Mouse (Mus musculus) adrenal gland, adult (tissue): Measurements from ENCODE around the gene Map10.

ENCODE experiments used
- DNase-seq, 2 experiments: peaks; one replicate each; pipeline ENCODE4 v3.0.0; 2022 to 2023; ENCODE audit warnings: low spot score in 1 of 2; ENCODE audit not compliant: inconsistent age in 2 of 2

Map10 gene

DNA sequence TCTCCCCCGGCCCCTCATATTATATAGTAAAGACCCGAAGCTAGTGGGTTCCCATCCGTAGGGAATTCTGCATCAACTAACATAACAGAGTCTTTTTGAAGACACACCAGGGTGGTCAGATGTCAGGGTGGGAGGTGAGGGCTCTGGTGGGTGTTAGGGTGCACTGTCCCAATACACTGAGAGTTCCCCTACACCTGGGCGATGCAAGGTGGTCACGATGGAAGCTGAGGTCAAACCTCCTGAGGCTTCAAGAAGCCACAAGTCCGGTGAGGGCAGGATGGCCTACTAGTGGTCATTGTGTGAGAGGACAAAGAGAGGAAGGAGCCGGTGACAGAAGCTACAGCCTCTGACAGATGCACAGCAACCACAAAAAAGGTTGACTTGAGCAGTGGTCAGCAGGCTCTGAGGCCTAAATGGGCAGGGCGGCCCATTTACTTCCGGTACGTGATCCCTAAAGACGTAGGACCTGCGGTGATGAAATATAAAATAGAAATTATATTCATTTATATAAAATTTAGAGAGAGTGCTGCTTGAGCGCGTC, 389 bp upstream of the Map10 start:
- DNase-seq: no peak

DNA sequence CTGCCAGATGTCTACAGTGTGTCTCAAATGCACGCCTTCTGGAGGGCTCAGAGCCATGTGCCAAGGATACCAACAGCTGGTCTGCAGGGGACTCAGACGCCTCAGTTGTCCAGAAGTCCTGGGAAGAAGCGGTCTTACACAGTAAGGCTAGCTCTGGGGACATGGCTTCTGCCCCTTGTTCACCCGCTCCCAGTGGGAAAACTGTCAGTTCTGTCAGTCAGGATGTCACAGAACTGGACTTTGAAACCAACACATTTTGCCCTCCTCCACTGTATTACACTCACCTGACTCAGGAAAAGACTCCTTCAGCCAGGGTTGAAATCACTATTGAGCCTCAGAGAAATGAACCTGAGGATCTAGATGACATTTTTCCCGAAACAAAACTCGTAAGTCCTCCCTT, 802 bp downstream of the Map10 start:
- no peak for DNase-seq

DNA sequence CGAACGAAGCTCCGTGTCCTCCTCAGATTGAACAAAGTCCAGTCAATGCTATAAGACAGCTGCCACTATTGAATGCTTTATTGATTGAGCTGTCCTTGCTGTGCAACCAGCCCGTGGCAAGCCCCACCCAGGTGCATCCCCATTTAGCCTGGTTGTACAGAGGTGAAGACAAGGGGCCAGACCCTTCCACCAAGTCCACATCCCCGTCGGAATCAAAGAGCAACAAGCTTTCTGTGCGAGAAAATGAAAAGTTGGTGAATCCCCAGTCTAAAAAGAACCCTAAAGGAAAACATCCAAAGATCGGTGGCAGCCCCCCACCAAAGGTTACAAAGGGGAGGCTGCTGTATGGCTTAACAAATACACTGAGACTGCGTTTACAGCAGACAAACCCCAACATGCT, 1.3 kb downstream of the Map10 start:
- no peak for DNase-seq

DNA sequence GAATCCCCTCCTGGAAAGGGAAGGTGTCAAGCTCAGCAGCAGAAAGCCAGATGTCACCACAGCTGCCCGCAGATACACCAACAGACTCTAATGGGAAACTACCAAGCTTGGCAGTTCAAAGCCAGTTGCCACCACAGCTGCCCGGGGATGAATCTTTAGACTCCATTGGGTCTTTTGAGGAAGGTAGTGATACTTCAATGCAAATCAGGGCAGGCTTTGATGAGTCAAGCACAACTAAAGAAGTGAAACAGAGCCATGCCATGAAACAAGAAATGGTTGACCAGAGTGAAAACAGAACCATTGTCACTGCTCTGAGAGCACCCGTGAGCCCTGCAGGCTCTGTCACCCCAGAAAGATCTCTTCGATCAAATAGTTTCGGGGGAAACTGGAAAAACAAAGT, 1.8 kb downstream of the Map10 start:
- DNase-seq: no peak

DNA sequence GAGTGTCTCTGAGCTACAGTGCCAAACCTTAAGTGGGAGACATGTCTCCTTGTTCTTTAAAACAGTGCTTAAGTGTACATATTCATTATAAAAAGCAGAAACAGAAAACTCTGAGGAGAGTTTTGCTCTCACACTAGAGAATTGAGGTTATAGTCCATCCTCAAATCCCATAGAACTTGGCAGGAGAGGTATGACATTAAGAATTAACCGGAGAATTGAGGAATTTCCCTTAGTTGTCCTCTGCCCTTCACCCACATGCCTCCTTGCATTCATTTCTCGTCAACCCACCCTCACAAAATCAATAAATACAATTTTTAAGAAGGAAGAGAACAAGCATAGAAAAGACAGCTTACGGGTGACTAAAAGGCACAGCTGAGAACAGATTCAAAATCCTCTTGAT, 6.2 kb downstream of the Map10 start:
- no peak for DNase-seq

DNA sequence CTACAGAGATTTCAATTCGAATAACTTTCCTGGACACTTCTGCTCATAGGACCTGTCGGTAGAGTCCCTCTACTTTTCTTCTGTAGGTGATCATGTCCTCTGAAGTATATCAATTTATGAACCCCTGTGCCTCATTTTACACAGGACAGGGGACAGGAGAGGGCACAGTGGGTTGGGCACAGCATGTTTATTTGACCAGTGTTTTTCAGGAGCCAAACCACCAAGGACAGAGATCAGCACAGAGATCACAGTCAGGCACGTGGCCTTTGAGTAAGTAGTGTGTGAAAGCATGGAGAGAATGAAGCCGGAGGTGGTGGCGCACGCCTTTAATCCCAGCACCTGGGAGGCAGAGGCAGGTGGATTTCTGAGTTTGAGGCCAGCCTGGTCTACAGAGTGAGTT, 7.9 kb downstream of the Map10 start:
- DNase-seq: peak in 1 of 2 experiments; percentile 59

DNA sequence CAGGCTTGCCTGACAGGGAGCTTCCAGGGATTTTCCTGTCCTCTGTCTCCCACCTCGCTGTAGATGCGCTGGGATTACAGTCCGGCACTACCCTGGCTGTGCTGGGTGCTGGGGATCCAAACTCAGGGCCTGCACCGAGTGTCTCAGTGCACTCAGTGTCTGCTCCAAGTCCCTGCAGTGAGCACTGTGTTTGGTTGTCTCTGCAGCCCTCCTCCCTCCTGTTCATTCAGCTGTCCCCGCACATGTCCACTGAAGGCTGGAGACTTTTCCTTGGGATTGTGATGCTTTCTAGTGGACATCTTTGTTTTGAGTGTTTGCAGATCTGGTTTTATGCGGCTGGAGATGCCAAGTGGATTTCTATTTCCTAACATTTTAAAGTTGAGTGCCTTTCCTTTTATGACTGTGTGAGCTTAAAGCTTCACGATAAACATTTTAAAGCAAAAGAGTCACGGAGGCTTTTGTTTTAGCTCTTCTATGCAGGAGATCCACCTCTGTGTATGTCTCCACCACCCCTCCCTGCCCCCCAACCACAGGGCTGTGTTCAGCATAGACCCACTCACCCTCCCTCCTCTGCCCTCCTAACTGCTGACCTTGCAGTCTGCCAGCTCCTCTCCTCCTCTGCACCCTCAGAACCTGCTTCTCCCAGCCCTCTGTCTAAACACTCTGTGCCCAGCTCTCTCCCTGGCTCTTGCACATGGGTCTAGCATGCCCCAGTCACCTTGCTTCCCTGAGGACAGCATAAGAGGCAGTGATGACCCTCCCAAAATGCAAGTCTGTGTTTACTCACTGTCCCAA, 9.4 kb downstream of the Map10 start:
- DNase-seq: peak; percentile 36 to 72

DNA sequence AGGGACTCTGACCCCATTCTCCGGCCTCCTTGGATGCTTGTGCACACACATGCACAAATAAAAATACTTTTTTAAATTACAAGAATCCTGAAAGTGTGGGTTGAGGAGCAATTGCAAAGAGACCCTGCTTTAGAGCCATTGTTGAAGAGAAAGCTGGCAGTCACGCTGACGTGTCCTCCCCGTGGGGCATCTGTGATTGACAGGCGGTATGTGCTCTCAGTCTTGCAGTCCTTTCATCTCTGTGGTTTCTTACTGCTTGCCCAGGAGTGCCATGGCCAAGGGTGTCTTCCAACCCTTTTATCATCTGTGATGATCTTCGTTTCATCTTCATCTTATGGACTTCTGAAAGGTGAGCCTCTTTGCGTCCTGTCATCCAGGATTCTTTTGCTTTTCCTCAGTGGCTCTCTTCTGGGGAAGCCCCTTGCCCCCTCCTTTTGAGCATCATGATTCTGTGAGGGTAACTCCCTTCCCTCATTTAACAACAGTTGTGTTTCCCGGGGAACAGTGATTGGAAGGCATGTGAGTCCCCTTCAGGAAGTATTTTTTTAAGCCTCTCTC, 11.3 kb downstream of the Map10 start:
- DNase-seq: peak in 1 of 2 experiments; percentile 45

DNA sequence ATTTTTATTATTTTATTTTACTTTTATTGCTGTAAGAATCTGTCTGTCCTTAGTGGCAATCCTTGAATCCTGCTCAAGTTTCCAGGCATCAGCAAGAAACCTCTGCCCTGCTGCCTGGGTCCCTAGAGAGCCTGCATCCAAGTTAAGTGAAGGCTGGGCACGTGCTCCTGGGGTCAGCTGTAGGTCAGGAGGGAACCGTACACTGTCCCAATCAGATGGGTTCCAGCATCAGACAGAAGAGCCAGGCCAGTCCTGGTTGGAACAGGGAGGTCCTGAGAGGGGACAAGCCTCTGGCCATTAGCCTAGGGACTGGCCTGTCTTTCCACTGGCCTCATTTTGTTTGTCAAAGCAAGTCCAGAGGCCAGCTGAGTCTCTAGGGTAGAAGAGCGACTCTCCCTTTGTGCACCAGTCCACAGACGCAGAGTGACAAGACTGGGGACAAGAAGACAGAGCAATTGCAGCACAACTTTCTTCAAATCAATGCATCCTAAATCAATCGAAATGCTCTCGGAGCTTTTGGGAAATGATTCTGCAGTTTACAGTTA, 15.7 kb downstream of the Map10 start:
- DNase-seq: no peak

DNA sequence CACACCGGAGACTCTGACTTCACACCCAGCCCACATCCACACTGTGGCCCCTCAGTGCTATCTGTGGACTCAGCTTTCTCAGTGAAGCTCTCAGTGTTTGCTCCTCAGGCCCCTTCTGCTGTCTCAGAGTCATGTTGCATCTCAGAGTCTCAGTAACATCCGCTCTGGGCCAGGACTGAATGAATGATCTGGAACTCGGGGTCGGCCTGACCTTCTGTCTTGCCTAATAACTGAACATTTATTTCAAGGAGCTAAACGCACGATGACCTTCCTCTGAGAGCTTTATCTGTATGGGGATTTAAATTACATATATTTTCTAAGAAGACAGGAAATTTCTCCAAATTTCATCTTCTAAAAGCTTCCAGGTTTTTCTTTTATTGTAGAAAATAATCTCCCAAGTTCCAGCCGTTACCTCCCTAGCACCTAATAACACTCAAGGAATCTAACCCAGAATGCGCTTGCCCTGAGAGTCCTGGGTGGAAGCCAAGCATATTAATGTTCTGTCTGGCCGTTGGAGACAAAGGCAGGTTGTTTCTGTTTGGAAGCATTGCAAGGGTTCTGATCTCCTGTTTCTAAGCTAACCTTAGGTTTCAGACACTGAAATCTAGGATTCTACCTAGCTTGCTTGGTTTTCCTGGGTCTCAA, 16.7 kb downstream of the Map10 start:
- peak in 1 of 2 experiments; percentile 80 for DNase-seq

DNA sequence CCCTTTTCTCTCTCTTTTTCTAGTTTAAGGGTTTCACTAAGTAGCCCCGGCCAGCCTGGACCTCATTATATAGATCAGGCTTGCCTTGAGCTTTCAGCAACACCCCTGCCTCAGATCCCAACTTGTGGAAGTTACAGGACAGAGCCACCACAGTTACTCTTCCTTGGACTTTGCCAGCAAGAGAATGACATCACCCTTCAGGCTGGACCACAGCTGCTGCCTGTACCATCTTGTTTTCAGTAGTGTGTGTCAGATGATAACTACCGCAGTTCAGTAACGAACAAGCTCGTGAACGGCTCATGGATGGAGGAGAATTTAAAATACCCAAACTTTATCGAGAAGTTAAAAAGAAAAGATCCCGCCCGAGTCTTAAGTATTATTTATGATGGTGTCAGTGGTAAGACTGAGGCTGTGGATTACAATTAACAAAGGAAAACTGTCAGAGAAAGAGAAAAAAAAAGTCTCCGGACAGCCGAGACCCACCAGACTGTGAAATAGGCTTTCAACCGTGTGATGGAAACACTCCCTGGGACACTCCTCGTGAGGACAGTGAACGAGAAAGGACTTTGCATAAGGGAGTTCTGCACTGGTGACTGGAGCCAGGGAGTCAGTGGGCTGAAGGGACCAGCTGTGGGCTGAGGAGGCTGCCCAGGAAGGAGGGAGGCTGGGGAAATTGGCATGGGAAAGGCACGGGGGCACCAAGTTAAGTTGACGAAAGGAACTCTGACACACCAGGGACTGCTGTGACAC, 20.7 kb downstream of the Map10 start:
- no peak for DNase-seq

DNA sequence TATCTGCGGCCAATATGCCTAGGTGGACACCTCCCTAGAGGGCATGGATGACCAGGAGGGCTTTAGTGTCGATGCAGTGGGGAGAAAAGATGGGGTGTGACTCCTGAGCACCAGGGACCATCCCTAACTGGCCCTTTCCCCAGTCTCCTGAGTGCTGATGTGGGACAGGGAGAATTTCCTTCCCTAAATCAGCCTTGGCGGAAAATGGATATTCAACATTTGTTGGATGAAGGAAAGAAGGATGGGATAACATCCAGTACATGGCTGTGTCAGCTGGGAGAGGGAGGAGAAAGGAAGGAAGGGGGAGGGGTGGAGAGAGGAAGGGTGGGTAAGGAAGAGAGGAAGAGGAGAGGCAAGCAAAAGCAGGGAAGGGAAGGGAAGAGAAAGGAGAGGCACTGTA, 21.3 kb downstream of the Map10 start:
- no peak for DNase-seq

DNA sequence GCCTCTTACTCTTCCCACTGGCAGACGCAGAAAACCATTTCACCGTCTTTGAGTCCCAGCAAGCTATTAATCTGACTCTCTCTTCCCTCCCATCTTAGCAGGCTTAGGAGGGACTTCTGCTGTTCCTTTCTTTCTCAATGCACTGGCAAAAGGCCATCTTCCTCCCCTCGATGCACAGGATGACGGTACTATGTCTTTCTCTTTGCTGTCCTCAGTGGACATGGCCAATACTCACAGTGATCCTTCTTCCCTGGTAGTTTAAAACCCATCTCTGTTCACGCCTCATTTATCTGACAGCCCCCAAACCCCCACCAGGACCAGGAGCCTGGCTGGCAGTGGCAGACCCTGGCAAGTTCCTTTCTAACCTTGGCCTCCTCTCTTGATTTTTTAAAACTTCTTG, 22.8 kb downstream of the Map10 start:
- DNase-seq: no peak

DNA sequence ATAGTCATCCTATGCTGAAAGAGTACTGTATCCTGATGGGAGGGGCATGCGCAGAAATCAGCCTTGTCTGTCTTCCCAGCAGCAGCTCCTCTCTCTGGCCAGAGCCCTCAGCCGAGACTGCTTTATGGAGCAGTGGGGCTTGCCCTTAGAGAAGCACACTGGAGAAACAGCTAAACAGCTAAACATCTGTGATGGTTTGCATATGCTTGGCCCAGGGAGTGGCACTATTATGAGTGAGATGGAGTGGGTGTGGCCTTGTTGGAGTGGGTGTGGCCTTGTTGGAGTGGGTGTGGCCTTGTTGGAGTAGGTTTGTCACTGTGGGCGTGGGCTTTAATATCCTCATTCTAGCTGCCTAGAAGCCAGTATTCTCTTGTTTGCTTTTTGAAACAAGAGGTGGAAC, 23.6 kb downstream of the Map10 start:
- no peak for DNase-seq

DNA sequence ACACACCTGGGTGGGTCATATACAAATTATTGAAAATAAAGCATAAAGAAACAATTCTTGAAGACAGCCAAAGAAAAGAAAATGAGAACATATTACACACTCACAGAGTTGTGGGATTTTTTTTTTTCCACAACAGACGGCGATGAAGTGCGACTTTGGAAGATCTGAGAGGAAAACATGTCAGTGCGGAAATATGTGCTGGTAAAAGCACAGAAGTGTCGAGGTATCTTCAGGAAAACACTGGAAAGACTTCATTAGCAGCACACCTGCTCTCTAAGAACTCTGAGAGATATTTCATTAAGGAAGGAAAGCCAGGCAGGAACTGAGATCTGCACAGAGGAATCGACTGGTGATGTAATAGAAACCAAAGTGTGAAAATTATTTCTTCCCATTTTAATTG, 26.3 kb downstream of the Map10 start:
- DNase-seq: no peak

DNA sequence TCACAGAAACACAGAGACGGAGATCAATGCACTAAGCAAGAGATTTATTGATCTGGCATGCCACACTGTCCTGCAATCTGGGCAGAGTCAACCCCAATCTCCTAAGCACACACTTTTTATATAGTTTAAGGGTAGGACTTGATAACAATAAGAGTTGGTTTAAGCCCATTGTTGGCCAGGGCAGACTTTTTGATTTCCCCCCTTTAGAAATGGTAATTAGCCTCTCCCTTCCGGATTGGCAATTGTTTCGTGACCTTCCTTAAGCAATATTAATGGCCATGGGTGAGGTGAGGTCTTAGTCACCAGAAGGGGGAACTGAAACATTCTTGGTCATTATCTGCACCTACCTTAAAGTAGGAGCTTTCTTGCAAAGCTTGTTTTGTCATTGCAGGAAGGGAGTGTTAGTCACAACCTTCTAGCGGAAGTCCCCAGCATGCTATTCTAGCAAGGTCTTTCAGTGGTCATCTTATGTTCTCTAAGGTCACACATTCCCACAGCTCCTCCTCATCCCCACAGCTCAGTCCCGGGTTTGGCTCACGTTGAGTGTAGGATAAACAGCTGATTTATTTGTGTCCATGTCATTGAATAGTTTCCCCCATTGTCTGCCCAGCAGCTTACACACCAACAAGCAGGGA, 29.9 kb downstream of the Map10 start:
- no peak for DNase-seq

DNA sequence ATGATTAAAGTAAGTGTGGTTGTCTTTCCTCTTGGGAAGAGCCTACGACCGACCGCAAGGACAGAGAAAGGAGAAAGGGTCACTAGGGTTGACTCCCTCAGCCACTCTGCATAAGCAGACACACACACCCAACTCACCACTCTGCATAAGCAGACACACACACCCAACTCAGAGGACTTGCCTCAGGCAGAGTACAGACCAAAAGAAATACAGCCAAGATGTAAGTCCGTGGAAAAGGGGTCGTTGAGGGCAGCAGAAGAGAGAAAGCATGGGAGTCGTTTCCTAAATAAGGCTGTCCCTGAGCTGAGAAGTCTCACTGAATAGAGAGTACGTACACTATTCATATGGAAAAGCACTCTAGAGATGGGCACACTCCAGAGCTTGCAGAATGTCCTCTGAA, 30.8 kb downstream of the Map10 start:
- no peak for DNase-seq

DNA sequence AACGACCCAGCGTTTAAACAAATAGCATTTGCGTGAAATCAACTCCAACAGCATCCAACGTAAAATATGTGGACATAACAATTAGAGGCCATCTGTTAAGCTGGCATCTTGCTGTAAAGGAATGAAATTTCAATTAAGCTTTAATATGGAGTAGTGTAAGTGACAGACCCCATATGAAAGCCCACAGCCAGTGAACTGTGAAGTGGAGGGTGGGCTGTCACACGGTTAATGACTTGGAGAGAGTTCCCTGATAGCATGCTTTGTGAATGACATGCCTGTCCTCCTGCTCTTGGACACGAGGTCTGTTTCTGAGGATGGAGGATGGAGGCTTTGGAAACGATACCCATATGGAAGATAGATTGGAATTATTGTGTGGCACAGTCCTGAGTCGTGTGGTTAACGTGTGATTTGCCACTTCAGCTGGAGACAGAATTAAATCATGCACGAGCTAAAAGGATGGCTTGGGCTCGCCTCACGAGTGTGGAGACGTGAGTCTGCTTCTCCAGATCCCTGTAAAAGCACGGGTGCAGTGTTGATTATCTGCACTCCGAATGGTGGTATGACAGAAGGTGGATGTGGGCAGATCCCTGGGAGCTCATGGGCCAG, 33.4 kb downstream of the Map10 start:
- no peak for DNase-seq

DNA sequence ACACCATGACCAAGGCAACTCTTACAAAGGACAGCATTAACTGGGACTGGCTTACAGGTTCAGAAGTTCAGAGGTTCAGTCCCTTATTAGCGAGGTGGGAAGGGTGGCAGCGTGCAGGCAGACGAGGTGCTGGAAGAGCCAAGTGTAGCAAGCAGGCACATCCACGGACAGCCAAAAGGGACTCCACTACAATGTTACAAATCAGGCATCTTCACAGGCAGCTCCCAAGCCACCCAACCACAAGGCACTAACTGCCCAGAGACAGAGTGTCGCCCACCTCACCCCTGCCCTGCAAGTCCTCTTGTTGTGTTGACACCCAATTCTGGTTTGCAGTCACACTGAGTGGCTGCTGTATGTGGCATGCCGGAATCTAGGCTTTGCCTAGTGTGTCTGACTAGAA, 34.8 kb downstream of the Map10 start:
- DNase-seq: no peak

DNA sequence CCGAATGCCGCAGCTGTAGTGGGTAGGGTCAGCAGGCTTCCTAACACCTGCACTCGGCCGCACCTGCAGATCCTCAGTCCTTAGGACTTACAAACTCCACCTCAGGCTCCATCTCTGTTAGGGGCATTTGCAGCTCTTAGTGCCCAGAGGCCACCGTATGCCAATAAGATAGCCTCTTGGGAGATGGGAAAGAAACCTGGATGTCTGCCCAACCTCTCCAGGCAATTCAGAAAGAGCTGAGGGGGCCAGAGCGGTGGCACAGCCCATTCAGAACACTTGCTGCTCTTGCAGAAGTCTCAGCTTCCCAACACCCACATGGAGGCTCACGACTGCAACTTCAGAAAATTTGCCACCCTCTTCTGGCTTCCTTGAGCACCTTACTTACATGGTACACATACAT, 36.2 kb downstream of the Map10 start:
- no peak for DNase-seq
